Mouse (Mus musculus): ENCODE measurements around the gene Actl6a. TPM values are rescaled to one million over a fixed set of nuclear protein-coding genes. Genes with fewer than 3 reads are reported as not detected.

Actl6a gene
- polyA plus RNA-seq, 1 experiment from 2014 or later: 235 TPM

- H3K27ac ChIP-seq (ENCODE audit: low read depth, low read length): no peak overlapping the region
- no peaks in the 10 kb centered on the region for H3K9me3 ChIP-seq (ENCODE audit: control insufficient read depth, low read length)
- no peaks in the 10 kb centered on the region for H3K36me3 ChIP-seq (ENCODE audit: control insufficient read depth, insufficient read depth, low read length)
- no peak for ATAC-seq (ENCODE audit: low FRiP score)
- 88% methylated on average over 9 of the region's 9 CpGs for WGBS
- no peak overlapping the region for H3K9ac ChIP-seq (ENCODE audit: low read depth, low read length)
- no peak for DNase-seq (ENCODE audit: low spot score)
- H3K4me2 ChIP-seq (replicated peaks; ENCODE audit: low read depth, low read length): no peak overlapping the region
- H3K4me1 ChIP-seq (replicated peaks; ENCODE audit: control insufficient read depth, insufficient read depth, low read length): no peaks in the 10 kb centered on the region
- no peak overlapping the region for H3K4me3 ChIP-seq (ENCODE audit: low read depth, low read length)
- no peaks in the 10 kb centered on the region for H3K27me3 ChIP-seq (ENCODE audit: control insufficient read depth, insufficient read depth, low read length)
These were observed 16.5 kb upstream of the Actl6a start for GRCm38 (mm10) chr3:32689567-32689999.

GRCm38 (mm10) chr3:32690008-32690407, 16.1 kb upstream of the Actl6a start:
- Histone ChIP-seq H3K9ac (ENCODE audit: low read depth, low read length) (no peak overlapping the region), H3K27ac (ENCODE audit: low read depth, low read length) (no peak overlapping the region), H3K4me2 (replicated peaks; ENCODE audit: low read depth, low read length) (no peak overlapping the region), H3K27me3 (ENCODE audit: control insufficient read depth, insufficient read depth, low read length) (no peaks in the 10 kb centered on the region), H3K4me3 (ENCODE audit: low read depth, low read length) (no peak overlapping the region), H3K36me3 (ENCODE audit: control insufficient read depth, insufficient read depth, low read length) (no peaks in the 10 kb centered on the region), H3K9me3 (ENCODE audit: control insufficient read depth, low read length) (no peaks in the 10 kb centered on the region), H3K4me1 (replicated peaks; ENCODE audit: control insufficient read depth, insufficient read depth, low read length) (no peaks in the 10 kb centered on the region)
- no peak for DNase-seq (ENCODE audit: low spot score)
- 85% methylated on average over 3 of the region's 3 CpGs for WGBS
- no peak for ATAC-seq (ENCODE audit: low FRiP score)

- Histone ChIP-seq H3K27me3 (ENCODE audit: control insufficient read depth, insufficient read depth, low read length) (no peaks in the 10 kb centered on the region), H3K9me3 (ENCODE audit: control insufficient read depth, low read length) (no peaks in the 10 kb centered on the region), H3K4me1 (replicated peaks; ENCODE audit: control insufficient read depth, insufficient read depth, low read length) (no peaks in the 10 kb centered on the region), H3K27ac (ENCODE audit: low read depth, low read length) (no peak overlapping the region), H3K9ac (ENCODE audit: low read depth, low read length) (no peak overlapping the region), H3K4me2 (replicated peaks; ENCODE audit: low read depth, low read length) (no peak overlapping the region), H3K36me3 (ENCODE audit: control insufficient read depth, insufficient read depth, low read length) (no peaks in the 10 kb centered on the region), H3K4me3 (ENCODE audit: low read depth, low read length) (no peak overlapping the region)
- ATAC-seq (ENCODE audit: low FRiP score) (no peak), DNase-seq (ENCODE audit: low spot score) (no peak)
- 70% methylated on average over 1 of the region's 1 CpGs for WGBS
These were observed 15.2 kb upstream of the Actl6a start for GRCm38 (mm10) chr3:32690901-32691300.

GRCm38 (mm10) chr3:32691841-32692240, 14.3 kb upstream of the Actl6a start:
- no peak overlapping the region for H3K4me2 ChIP-seq (replicated peaks; ENCODE audit: low read depth, low read length)

GRCm38 (mm10) chr3:32694211-32694610, 11.9 kb upstream of the Actl6a start:
- WGBS: 50% methylated on average over 5 of the region's 5 CpGs
- no peaks in the 10 kb centered on the region for H3K9me3 ChIP-seq (ENCODE audit: control insufficient read depth, low read length)
- no peak overlapping the region for H3K4me3 ChIP-seq (ENCODE audit: low read depth, low read length)

More at GRCm38 (mm10) chr3:32691841-32692240, 14.3 kb upstream of the Actl6a start:
- H3K9me3 ChIP-seq (ENCODE audit: control insufficient read depth, low read length): no peaks in the 10 kb centered on the region
- H3K27ac ChIP-seq (ENCODE audit: low read depth, low read length): no peak overlapping the region
- H3K4me1 ChIP-seq (replicated peaks; ENCODE audit: control insufficient read depth, insufficient read depth, low read length): no peaks in the 10 kb centered on the region
- DNase-seq (ENCODE audit: low spot score) (no peak), ATAC-seq (ENCODE audit: low FRiP score) (no peak)
- no peaks in the 10 kb centered on the region for H3K36me3 ChIP-seq (ENCODE audit: control insufficient read depth, insufficient read depth, low read length)
- 87% methylated on average over 5 of the region's 5 CpGs for WGBS
- H3K27me3 ChIP-seq (ENCODE audit: control insufficient read depth, insufficient read depth, low read length): no peaks in the 10 kb centered on the region
- no peak overlapping the region for H3K4me3 ChIP-seq (ENCODE audit: low read depth, low read length)
- no peak overlapping the region for H3K9ac ChIP-seq (ENCODE audit: low read depth, low read length)

GRCm38 (mm10) chr3:32694737-32695582, 11.1 kb upstream of the Actl6a start:
- WGBS: 83% methylated on average over 12 of the region's 12 CpGs
- ATAC-seq (ENCODE audit: low FRiP score): no peak

More at GRCm38 (mm10) chr3:32694211-32694610, 11.9 kb upstream of the Actl6a start:
- ATAC-seq (ENCODE audit: low FRiP score) (no peak), DNase-seq (ENCODE audit: low spot score) (no peak)
- H3K27me3 ChIP-seq (ENCODE audit: control insufficient read depth, insufficient read depth, low read length): no peaks in the 10 kb centered on the region
- H3K36me3 ChIP-seq (ENCODE audit: control insufficient read depth, insufficient read depth, low read length): no peaks in the 10 kb centered on the region
- no peak overlapping the region for H3K27ac ChIP-seq (ENCODE audit: low read depth, low read length)
- H3K4me2 ChIP-seq (replicated peaks; ENCODE audit: low read depth, low read length): no peak overlapping the region
- H3K9ac ChIP-seq (ENCODE audit: low read depth, low read length): no peak overlapping the region
- H3K4me1 ChIP-seq (replicated peaks; ENCODE audit: control insufficient read depth, insufficient read depth, low read length): no peaks in the 10 kb centered on the region

GRCm38 (mm10) chr3:32695583-32695980, 10.5 kb upstream of the Actl6a start:
- 85% methylated on average over 4 of the region's 4 CpGs for WGBS

More at GRCm38 (mm10) chr3:32694737-32695582, 11.1 kb upstream of the Actl6a start:
- Histone ChIP-seq H3K9ac (ENCODE audit: low read depth, low read length) (no peak overlapping the region), H3K27ac (ENCODE audit: low read depth, low read length) (no peak overlapping the region), H3K27me3 (ENCODE audit: control insufficient read depth, insufficient read depth, low read length) (no peaks in the 10 kb centered on the region), H3K9me3 (ENCODE audit: control insufficient read depth, low read length) (no peaks in the 10 kb centered on the region), H3K4me1 (replicated peaks; ENCODE audit: control insufficient read depth, insufficient read depth, low read length) (no peaks in the 10 kb centered on the region), H3K36me3 (ENCODE audit: control insufficient read depth, insufficient read depth, low read length) (no peaks in the 10 kb centered on the region), H3K4me3 (ENCODE audit: low read depth, low read length) (no peak overlapping the region), H3K4me2 (replicated peaks; ENCODE audit: low read depth, low read length) (no peak overlapping the region)
- DNase-seq (ENCODE audit: low spot score): no peak

GRCm38 (mm10) chr3:32698228-32698863, 7.8 kb upstream of the Actl6a start:
- WGBS: 40% methylated on average over 7 of the region's 7 CpGs
- H3K9me3 ChIP-seq (ENCODE audit: control insufficient read depth, low read length): no peaks in the 10 kb centered on the region
- H3K27me3 ChIP-seq (ENCODE audit: control insufficient read depth, insufficient read depth, low read length): no peaks in the 10 kb centered on the region
- no peak overlapping the region for H3K27ac ChIP-seq (ENCODE audit: low read depth, low read length)
- no peak overlapping the region for H3K4me3 ChIP-seq (ENCODE audit: low read depth, low read length)
- DNase-seq (ENCODE audit: low spot score): peak; percentile 94
- no peak overlapping the region for H3K4me2 ChIP-seq (replicated peaks; ENCODE audit: low read depth, low read length)
- peak; percentile 53 for ATAC-seq (ENCODE audit: low FRiP score)
- H3K9ac ChIP-seq (ENCODE audit: low read depth, low read length): no peak overlapping the region
- H3K4me1 ChIP-seq (replicated peaks; ENCODE audit: control insufficient read depth, insufficient read depth, low read length): no peaks in the 10 kb centered on the region
- H3K36me3 ChIP-seq (ENCODE audit: control insufficient read depth, insufficient read depth, low read length): no peaks in the 10 kb centered on the region

More at GRCm38 (mm10) chr3:32695583-32695980, 10.5 kb upstream of the Actl6a start:
- Histone ChIP-seq H3K9me3 (ENCODE audit: control insufficient read depth, low read length) (no peaks in the 10 kb centered on the region), H3K27ac (ENCODE audit: low read depth, low read length) (no peak overlapping the region), H3K4me1 (replicated peaks; ENCODE audit: control insufficient read depth, insufficient read depth, low read length) (no peaks in the 10 kb centered on the region), H3K9ac (ENCODE audit: low read depth, low read length) (no peak overlapping the region), H3K4me3 (ENCODE audit: low read depth, low read length) (no peak overlapping the region), H3K36me3 (ENCODE audit: control insufficient read depth, insufficient read depth, low read length) (no peaks in the 10 kb centered on the region), H3K4me2 (replicated peaks; ENCODE audit: low read depth, low read length) (no peak overlapping the region), H3K27me3 (ENCODE audit: control insufficient read depth, insufficient read depth, low read length) (no peaks in the 10 kb centered on the region)
- ATAC-seq (ENCODE audit: low FRiP score): no peak
- DNase-seq (ENCODE audit: low spot score): no peak

Measured in hindbrain, embryonic 11.5 days (tissue).